Mouse (Mus musculus): Measurements from ENCODE around the gene Exoc6b. TPM values are rescaled to one million over a fixed set of nuclear protein-coding genes. Genes with fewer than 3 reads are reported as not detected.

Gene Exoc6b
- polyA plus RNA-seq, 1 experiment = 42.5 TPM

DNA sequence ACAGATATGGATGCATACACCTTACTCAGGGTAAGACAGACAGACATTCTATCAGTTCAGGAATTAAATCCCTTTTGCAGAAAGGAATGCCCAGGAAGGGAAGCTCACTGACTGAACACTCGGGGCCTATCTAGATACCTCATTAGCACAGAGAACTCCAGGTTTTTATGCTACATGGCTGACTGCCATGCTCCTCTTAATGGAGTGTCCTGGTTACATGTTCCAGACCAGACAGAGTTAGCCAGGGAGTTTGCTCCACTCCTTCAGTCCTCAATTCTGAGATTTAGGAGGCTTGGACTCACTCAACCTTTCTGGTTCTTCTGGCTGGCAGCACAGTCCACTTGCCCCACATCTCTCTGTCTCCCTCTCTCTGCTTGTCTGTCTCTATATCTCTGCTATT is 106.3 kb downstream of the Exoc6b start:
- no peak overlapping the region for H3K27ac ChIP-seq (ENCODE audit: insufficient read depth, low read length)
- TF ChIP-seq POLR2A (IDR thresholded peaks at IDR 0.05; ENCODE audit: borderline replicate concordance, insufficient read depth, low read length) (no peak), CTCF (IDR thresholded peaks at IDR 0.05; ENCODE audit: borderline replicate concordance, insufficient read depth, low read depth, low read length) (no peak)
- DNase-seq = no peak
- no peaks in the 10 kb centered on the region for H3K27me3 ChIP-seq (ENCODE audit: control insufficient read depth, insufficient read depth, low read length)
- H3K4me1 ChIP-seq (ENCODE audit: control insufficient read depth, insufficient read depth, low read length) = no peaks in the 10 kb centered on the region; the same call in 1 of the 2 replicates
- WGBS = 62% methylated on average over 1 of the region's 1 CpGs
- no peak overlapping the region for H3K4me3 ChIP-seq (replicated peaks; ENCODE audit: insufficient read depth, low read depth, low read length)

DNA sequence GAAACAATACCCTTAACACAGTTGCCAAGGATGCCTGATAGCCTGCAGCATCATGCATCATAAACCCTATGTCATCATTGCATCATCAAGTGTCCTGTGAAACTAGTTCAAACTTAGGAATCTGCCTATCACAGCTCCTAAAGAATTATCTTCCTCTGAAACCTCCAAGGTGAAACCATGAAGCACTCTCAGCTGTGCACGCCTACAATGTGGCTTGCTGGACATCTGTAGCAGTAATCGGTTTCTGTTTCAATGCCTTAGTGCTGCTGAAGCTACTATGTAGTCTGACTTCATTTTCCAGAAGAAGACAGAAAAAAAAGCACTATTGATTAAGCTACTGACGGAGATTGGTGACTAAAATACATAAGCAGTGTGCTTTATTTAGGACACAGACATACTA is 107.5 kb downstream of the Exoc6b start:
- WGBS = 92% methylated on average over 3 of the region's 3 CpGs
- no peaks in the 10 kb centered on the region; the same call in 1 of the 2 replicates for H3K4me1 ChIP-seq (ENCODE audit: control insufficient read depth, insufficient read depth, low read length)
- TF ChIP-seq POLR2A (IDR thresholded peaks at IDR 0.05; ENCODE audit: borderline replicate concordance, insufficient read depth, low read length) = no peak
- no peak for TF ChIP-seq CTCF (IDR thresholded peaks at IDR 0.05; ENCODE audit: borderline replicate concordance, insufficient read depth, low read depth, low read length)
- H3K27me3 ChIP-seq (ENCODE audit: control insufficient read depth, insufficient read depth, low read length) = no peaks in the 10 kb centered on the region
- H3K27ac ChIP-seq (ENCODE audit: insufficient read depth, low read length) = no peak overlapping the region
- no peak for DNase-seq
- no peak overlapping the region for H3K4me3 ChIP-seq (replicated peaks; ENCODE audit: insufficient read depth, low read depth, low read length)

DNA sequence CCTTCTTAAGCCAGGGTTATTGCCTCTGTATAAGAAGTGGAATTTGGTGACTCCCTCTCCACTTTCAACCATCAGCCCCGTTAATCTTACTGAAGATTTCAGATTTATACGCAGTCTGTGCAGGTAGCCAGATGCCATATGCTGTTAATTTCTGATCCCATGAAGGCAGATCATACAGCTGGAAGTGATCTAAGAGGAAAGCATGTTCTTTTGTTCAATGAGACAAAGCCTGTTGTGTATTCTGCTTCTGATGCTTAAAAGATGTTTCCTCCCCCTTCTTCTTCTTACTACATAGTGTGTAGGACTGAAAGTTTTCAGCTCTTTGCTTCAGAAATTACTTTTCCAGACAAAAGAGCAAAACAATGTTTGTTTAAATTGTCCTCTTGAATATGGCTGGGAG is 109.8 kb downstream of the Exoc6b start:
- no peaks in the 10 kb centered on the region for H3K27me3 ChIP-seq (ENCODE audit: control insufficient read depth, insufficient read depth, low read length)
- no peak for TF ChIP-seq CTCF (IDR thresholded peaks at IDR 0.05; ENCODE audit: borderline replicate concordance, insufficient read depth, low read depth, low read length)
- TF ChIP-seq POLR2A (IDR thresholded peaks at IDR 0.05; ENCODE audit: borderline replicate concordance, insufficient read depth, low read length) = no peak
- no peak overlapping the region for H3K27ac ChIP-seq (ENCODE audit: insufficient read depth, low read length)
- DNase-seq = no peak
- H3K4me3 ChIP-seq (replicated peaks; ENCODE audit: insufficient read depth, low read depth, low read length) = no peak overlapping the region
- WGBS = 86% methylated on average over 2 of the region's 2 CpGs
- no peaks in the 10 kb centered on the region for H3K4me1 ChIP-seq (ENCODE audit: control insufficient read depth, insufficient read depth, low read length)

DNA sequence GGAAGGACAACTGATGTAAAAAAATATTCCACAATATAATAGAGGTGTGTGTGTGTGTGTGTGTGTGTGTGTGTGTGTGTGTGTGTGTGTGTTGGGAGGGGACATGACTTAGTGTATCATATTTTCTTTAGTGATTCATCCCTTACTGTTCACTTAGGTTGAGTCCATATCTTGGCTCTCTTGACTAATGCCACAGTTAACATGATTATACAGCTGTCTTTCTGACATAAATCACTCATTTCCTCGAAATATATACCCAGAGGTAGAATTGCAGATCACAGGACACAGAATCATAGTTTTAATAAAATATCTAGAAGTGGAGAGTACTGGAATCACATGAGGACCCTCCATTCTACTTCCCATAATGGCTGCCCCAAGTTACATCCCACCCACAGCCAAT is 117.7 kb downstream of the Exoc6b start:
- 74% methylated on average over 1 of the region's 1 CpGs for WGBS
- no peak for TF ChIP-seq CTCF (IDR thresholded peaks at IDR 0.05; ENCODE audit: borderline replicate concordance, insufficient read depth, low read depth, low read length)
- TF ChIP-seq POLR2A (IDR thresholded peaks at IDR 0.05; ENCODE audit: borderline replicate concordance, insufficient read depth, low read length) = no peak

DNA sequence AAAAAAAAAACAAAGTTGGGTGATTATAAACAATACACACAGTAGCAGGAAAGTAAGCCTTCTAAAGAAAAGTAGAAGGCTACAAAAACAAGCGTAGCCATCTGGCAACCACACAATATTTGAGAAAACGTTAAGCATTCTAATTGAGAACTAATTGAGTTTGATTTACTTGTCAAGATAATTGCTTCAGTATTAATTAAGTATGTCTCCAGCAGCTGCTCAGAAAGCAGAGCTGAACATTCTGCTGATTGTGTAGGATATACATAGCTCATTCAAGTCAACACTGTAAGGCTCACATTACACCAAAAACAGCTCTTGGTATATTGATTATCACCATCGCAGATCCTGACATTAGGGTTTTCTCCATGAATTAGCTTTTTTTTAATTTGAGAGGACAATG is 122.7 kb downstream of the Exoc6b start:
- TF ChIP-seq CTCF (IDR thresholded peaks at IDR 0.05; ENCODE audit: borderline replicate concordance, insufficient read depth, low read depth, low read length) (no peak), POLR2A (IDR thresholded peaks at IDR 0.05; ENCODE audit: borderline replicate concordance, insufficient read depth, low read length) (no peak)
- no peak for DNase-seq
- Histone ChIP-seq H3K4me3 (replicated peaks; ENCODE audit: insufficient read depth, low read depth, low read length) (no peak overlapping the region), H3K27ac (ENCODE audit: insufficient read depth, low read length) (no peak overlapping the region), H3K4me1 (ENCODE audit: control insufficient read depth, insufficient read depth, low read length) (no peaks in the 10 kb centered on the region), H3K27me3 (ENCODE audit: control insufficient read depth, insufficient read depth, low read length) (no peaks in the 10 kb centered on the region)
- WGBS = 55% methylated on average over 3 of the region's 3 CpGs

More for the DNA sequence above, 117.7 kb downstream of the Exoc6b start:
- Histone ChIP-seq H3K4me1 (ENCODE audit: control insufficient read depth, insufficient read depth, low read length) (no peaks in the 10 kb centered on the region), H3K27me3 (ENCODE audit: control insufficient read depth, insufficient read depth, low read length) (no peaks in the 10 kb centered on the region), H3K4me3 (replicated peaks; ENCODE audit: insufficient read depth, low read depth, low read length) (no peak overlapping the region), H3K27ac (ENCODE audit: insufficient read depth, low read length) (no peak overlapping the region)
- DNase-seq = no peak

DNA sequence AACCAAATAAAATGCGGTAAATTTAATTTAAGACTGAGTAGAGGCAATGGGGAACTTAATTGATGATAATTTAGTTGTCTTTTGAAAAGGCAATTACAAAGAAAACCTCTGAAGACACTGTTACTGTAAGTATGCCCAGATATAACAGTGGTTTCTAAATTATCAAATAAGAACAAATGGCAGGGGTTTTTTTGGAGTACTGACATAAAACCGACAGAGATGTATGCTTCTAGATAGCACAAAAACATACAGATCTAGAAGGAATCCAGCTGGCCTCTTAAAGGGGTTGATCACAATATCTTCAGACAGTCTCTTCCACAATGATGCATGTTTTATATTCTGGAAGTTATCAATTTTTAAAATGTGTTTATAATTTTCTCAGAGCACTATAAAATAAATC is 123.2 kb downstream of the Exoc6b start:
- H3K27ac ChIP-seq (ENCODE audit: insufficient read depth, low read length) = no peak overlapping the region
- no peak overlapping the region for H3K4me3 ChIP-seq (replicated peaks; ENCODE audit: insufficient read depth, low read depth, low read length)
- 82% methylated on average over 2 of the region's 2 CpGs for WGBS
- no peaks in the 10 kb centered on the region for H3K27me3 ChIP-seq (ENCODE audit: control insufficient read depth, insufficient read depth, low read length)
- TF ChIP-seq CTCF (IDR thresholded peaks at IDR 0.05; ENCODE audit: borderline replicate concordance, insufficient read depth, low read depth, low read length) (no peak), POLR2A (IDR thresholded peaks at IDR 0.05; ENCODE audit: borderline replicate concordance, insufficient read depth, low read length) (no peak)
- no peak for DNase-seq
- H3K4me1 ChIP-seq (ENCODE audit: control insufficient read depth, insufficient read depth, low read length) = no peaks in the 10 kb centered on the region

DNA sequence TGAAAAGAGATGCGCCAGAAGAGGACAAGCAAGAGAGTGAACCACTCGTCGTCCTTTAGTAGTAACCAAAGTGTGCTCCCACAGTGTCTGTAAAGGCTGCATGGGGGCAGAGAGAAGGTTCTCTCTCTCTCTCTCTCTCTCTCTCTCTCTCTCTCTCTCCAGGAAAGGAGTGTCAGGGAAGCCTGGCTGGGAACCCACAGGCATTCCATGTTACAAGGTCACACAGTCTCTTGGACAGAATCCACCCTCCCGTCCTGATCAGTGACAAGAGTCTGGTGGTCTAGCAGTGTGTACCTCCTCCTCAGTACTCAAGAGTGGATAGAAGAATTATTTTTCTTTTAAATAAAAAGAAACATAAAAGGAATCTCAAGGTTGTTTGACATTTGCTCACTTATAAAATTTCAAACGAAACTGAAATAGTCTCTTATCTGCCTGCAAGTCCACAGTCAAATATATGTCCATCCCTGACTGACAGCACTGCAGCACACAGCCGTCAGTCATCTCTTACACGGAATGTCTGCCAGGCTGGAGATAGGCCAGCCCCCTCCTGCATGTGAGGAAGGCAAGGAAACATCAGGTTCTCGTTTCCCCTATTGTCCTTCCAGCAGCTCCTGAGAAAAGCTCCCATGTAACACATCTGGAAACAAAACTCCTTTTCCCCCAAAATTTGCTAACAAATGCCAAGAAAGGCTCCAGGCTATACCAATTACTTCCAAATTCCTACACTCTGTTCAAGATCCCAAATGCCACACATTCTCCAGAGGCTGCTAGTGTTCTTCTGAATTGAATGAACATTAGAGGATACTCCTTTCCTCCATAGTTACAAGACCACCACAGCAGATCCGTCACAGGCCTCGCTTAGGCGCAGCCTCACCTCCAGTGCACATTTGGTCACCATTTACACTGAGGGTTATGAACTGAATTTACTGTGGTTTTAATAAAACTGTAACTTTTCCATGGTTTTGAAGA is 136.1 kb downstream of the Exoc6b start:
- DNase-seq = no peak
- no peaks in the 10 kb centered on the region for H3K27me3 ChIP-seq (ENCODE audit: control insufficient read depth, insufficient read depth, low read length)
- 68% methylated on average over 11 of the region's 11 CpGs for WGBS
- H3K4me1 ChIP-seq (ENCODE audit: control insufficient read depth, insufficient read depth, low read length) = no peaks in the 10 kb centered on the region
- no peak overlapping the region for H3K27ac ChIP-seq (ENCODE audit: insufficient read depth, low read length)
- TF ChIP-seq CTCF (IDR thresholded peaks at IDR 0.05; ENCODE audit: borderline replicate concordance, insufficient read depth, low read depth, low read length) = no peak
- TF ChIP-seq POLR2A (IDR thresholded peaks at IDR 0.05; ENCODE audit: borderline replicate concordance, insufficient read depth, low read length) = no peak
- H3K4me3 ChIP-seq (replicated peaks; ENCODE audit: insufficient read depth, low read depth, low read length) = no peak overlapping the region

DNA sequence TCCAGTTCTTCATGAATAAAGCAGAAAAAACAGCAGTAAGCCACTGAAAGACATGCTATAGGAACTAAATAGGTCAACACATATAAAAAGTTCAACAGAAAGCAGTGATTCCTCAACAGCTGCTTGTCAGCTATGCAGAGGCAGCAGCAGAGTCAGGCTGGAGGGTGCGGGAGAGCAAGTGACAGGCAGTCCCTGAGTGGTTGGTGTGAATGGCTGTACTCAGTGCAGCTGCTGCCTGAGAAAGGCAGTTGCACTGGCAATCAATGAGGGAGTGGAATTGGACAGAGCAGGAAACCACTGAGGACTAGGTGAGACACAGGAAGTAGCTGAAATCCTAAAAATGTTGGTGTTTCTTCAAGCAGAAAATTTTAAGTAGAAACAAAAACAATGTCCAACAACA is 138.3 kb downstream of the Exoc6b start:
- TF ChIP-seq CTCF (IDR thresholded peaks at IDR 0.05; ENCODE audit: borderline replicate concordance, insufficient read depth, low read depth, low read length) (no peak), POLR2A (IDR thresholded peaks at IDR 0.05; ENCODE audit: borderline replicate concordance, insufficient read depth, low read length) (no peak)
- H3K27ac ChIP-seq (ENCODE audit: insufficient read depth, low read length) = no peak overlapping the region
- DNase-seq = no peak
- WGBS = 44% methylated on average over 1 of the region's 1 CpGs
- no peak overlapping the region for H3K4me3 ChIP-seq (replicated peaks; ENCODE audit: insufficient read depth, low read depth, low read length)
- H3K27me3 ChIP-seq (ENCODE audit: control insufficient read depth, insufficient read depth, low read length) = no peaks in the 10 kb centered on the region
- no peaks in the 10 kb centered on the region for H3K4me1 ChIP-seq (ENCODE audit: control insufficient read depth, insufficient read depth, low read length)
